Comparison of ENCODE assay signal across 23 mouse cellular contexts in genomic region chrX:69817679-69818078, GRCm38 (mm10).
A peak's percentile ranks its signal among the peaks of the same experiment; 100 is the strongest.
DNase-seq lines count a peak whose midpoint lies in the region; ATAC-seq lines count a peak whose summit lies in the region.
"Had no signal": no experiment of that assay in that cellular context is flagged by ENCODE, and none has a peak within 500 bp of the region (broad histone marks: within the 10 kb centered on the region; RNA-seq: fewer than 3 reads in every experiment).

No protein-coding gene starts in this region.

- no peak for DNase-seq in forebrain, embryonic 10.5 days (ENCODE audit: extremely low spot score, low spot score)
- no peak for DNase-seq in right cerebral cortex, adult 18-20 months
- DNase-seq in retina, postnatal 1 day, result no peak
- DNase-seq: adrenal gland, adult 8-10 months; adrenal gland, postnatal 14 days; adrenal gland, postnatal 36 days; B cell, adult 2 months; cerebellum, adult 11-12 months; cerebellum, adult 2 months; cerebellum, adult 9-10 months; cerebellum, postnatal 10 days; cerebellum, postnatal 25 days had no signal

- ATAC-seq in forebrain, embryonic 13.5 days, result peak; percentile 78
- peak; percentile 58; the same call in 1 of the 2 replicates for ATAC-seq in forebrain, embryonic 15.5 days (replicated peaks)
- no peak for ATAC-seq in forebrain, embryonic 12.5 days (ENCODE audit: low FRiP score)
- peak; percentile 75; the same call in 1 of the 2 replicates for ATAC-seq in forebrain, embryonic 16.5 days
- ATAC-seq: activated CD4-positive, CD25-positive, alpha-beta regulatory T cell, adult 4 months; CD4-positive, CD25-positive, alpha-beta regulatory T cell, adult 4 months; Patski had no signal

- no peaks in the 10 kb centered on the region for H3K36me3 ChIP-seq in forebrain, embryonic 13.5 days (ENCODE audit: poor library complexity, severe bottlenecking)
- H3K36me3 ChIP-seq in forebrain, embryonic 10.5 days (replicated peaks), result no peaks in the 10 kb centered on the region
- no peaks in the 10 kb centered on the region for H3K36me3 ChIP-seq in forebrain, embryonic 15.5 days
- no peaks in the 10 kb centered on the region for H3K36me3 ChIP-seq in forebrain, embryonic 12.5 days (replicated peaks)
- no peaks in the 10 kb centered on the region for H3K36me3 ChIP-seq in forebrain, embryonic 16.5 days (ENCODE audit: control insufficient read depth, insufficient read depth)
- H3K36me3 ChIP-seq: embryonic facial prominence, embryonic 10.5 days; embryonic facial prominence, embryonic 12.5 days; G1E had no signal

- H3K4me3 ChIP-seq in forebrain, embryonic 13.5 days, result no peak overlapping the region
- H3K4me3 ChIP-seq in forebrain, embryonic 10.5 days, result no peak overlapping the region
- H3K4me3 ChIP-seq in forebrain, embryonic 15.5 days, result no peak overlapping the region
- H3K4me3 ChIP-seq in forebrain, embryonic 12.5 days (replicated peaks), result no peak overlapping the region
- no peak overlapping the region for H3K4me3 ChIP-seq in forebrain, embryonic 16.5 days (replicated peaks; ENCODE audit: low read length)
- H3K4me3 ChIP-seq: embryonic facial prominence, embryonic 10.5 days; embryonic facial prominence, embryonic 12.5 days had no signal

- H3K4me2 ChIP-seq in forebrain, embryonic 13.5 days, result no peak overlapping the region
- H3K4me2 ChIP-seq in forebrain, embryonic 15.5 days (replicated peaks), result no peak overlapping the region
- no peak overlapping the region for H3K4me2 ChIP-seq in forebrain, embryonic 12.5 days
- H3K4me2 ChIP-seq in forebrain, embryonic 16.5 days (ENCODE audit: low read length), result no peak overlapping the region
- H3K4me2 ChIP-seq: embryonic facial prominence, embryonic 12.5 days had no signal

- H3K4me1 ChIP-seq in forebrain, embryonic 13.5 days, result no peaks in the 10 kb centered on the region
- H3K4me1 ChIP-seq in forebrain, embryonic 10.5 days, result no peaks in the 10 kb centered on the region
- H3K4me1 ChIP-seq in forebrain, embryonic 15.5 days, result no peaks in the 10 kb centered on the region
- no peaks in the 10 kb centered on the region for H3K4me1 ChIP-seq in forebrain, embryonic 12.5 days
- no peaks in the 10 kb centered on the region for H3K4me1 ChIP-seq in forebrain, embryonic 16.5 days (replicated peaks; ENCODE audit: control insufficient read depth, insufficient read depth, low read length)
- H3K4me1 ChIP-seq: embryonic facial prominence, embryonic 10.5 days; embryonic facial prominence, embryonic 12.5 days had no signal

- H3K27ac ChIP-seq in forebrain, embryonic 13.5 days, result no peak overlapping the region
- H3K27ac ChIP-seq in forebrain, embryonic 10.5 days, result no peak overlapping the region
- H3K27ac ChIP-seq in forebrain, embryonic 15.5 days (replicated peaks), result no peak overlapping the region
- no peak overlapping the region for H3K27ac ChIP-seq in forebrain, embryonic 12.5 days
- H3K27ac ChIP-seq in forebrain, embryonic 16.5 days (ENCODE audit: low read length), result no peak overlapping the region
- H3K27ac ChIP-seq: embryonic facial prominence, embryonic 10.5 days; embryonic facial prominence, embryonic 12.5 days had no signal

- H3K9me3 ChIP-seq in forebrain, embryonic 13.5 days (replicated peaks), result no peaks in the 10 kb centered on the region
- H3K9me3 ChIP-seq in forebrain, embryonic 10.5 days, result no peaks in the 10 kb centered on the region
- no peaks in the 10 kb centered on the region for H3K9me3 ChIP-seq in forebrain, embryonic 15.5 days
- H3K9me3 ChIP-seq in forebrain, embryonic 12.5 days, result no peaks in the 10 kb centered on the region
- no peaks in the 10 kb centered on the region for H3K9me3 ChIP-seq in forebrain, embryonic 16.5 days (ENCODE audit: control insufficient read depth, low read length)
- H3K9me3 ChIP-seq: embryonic facial prominence, embryonic 10.5 days; embryonic facial prominence, embryonic 12.5 days; G1E had no signal

- no peaks in the 10 kb centered on the region for H3K27me3 ChIP-seq in forebrain, embryonic 13.5 days
- no peaks in the 10 kb centered on the region for H3K27me3 ChIP-seq in forebrain, embryonic 10.5 days (ENCODE audit: poor library complexity, severe bottlenecking)
- H3K27me3 ChIP-seq in forebrain, embryonic 15.5 days, result no peaks in the 10 kb centered on the region
- no peaks in the 10 kb centered on the region for H3K27me3 ChIP-seq in forebrain, embryonic 12.5 days
- no peaks in the 10 kb centered on the region for H3K27me3 ChIP-seq in forebrain, embryonic 16.5 days (replicated peaks; ENCODE audit: control insufficient read depth, insufficient read depth, low read length)
- H3K27me3 ChIP-seq: CH12.LX; embryonic facial prominence, embryonic 12.5 days had no signal

- H3K9ac ChIP-seq in forebrain, embryonic 13.5 days, result no peak overlapping the region
- H3K9ac ChIP-seq in forebrain, embryonic 15.5 days (replicated peaks), result no peak overlapping the region
- no peak overlapping the region for H3K9ac ChIP-seq in forebrain, embryonic 12.5 days
- H3K9ac ChIP-seq in forebrain, embryonic 16.5 days (replicated peaks; ENCODE audit: low read depth, low read length), result no peak overlapping the region
- H3K9ac ChIP-seq: embryonic facial prominence, embryonic 12.5 days had no signal

- WGBS in forebrain, embryonic 13.5 days, result 71% methylated on average over 3 of the region's 3 CpGs
- 95% methylated on average over 3 of the region's 3 CpGs for whole genome bisulfite sequencing in forebrain, embryonic 10.5 days
- WGBS in forebrain, embryonic 15.5 days, result 57% methylated on average over 3 of the region's 3 CpGs
- 80% methylated on average over 3 of the region's 3 CpGs for WGBS in forebrain, embryonic 12.5 days
- 54% methylated on average over 3 of the region's 3 CpGs for WGBS in forebrain, embryonic 16.5 days
